Comparison of ENCODE assay signal across 14 mouse cellular contexts in the genomic region with DNA sequence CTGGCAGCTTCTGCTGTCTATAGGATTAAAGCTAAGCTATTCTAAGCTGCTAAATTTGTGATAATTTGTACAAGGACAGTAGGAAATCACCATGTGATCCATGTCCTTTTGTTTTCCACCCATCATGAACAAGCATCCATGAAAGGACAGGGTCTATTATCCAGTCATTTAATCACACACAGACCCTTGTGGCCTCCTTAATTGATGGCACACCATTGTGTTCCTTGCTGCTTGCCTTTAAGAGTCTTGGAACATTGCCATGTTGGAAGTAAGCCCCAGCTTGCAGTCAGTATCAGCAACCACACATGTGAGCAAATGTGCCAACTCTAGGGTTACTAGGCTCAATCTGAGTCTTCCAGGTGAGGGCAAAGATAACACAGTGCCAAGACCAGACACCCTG.
"Had no signal": no experiment of that assay in that cellular context is flagged by ENCODE, and none has a peak within 500 bp of the region (broad histone marks: within the 10 kb centered on the region; RNA-seq: fewer than 3 reads in every experiment).

No protein-coding gene starts in this region.

- H3K4me2 ChIP-seq: kidney, embryonic 15.5 days; liver, embryonic 13.5 days; midbrain, embryonic 12.5 days; neural tube, embryonic 12.5 days; neural tube, embryonic 15.5 days had no signal

- H3K4me3 ChIP-seq: kidney, embryonic 15.5 days; left cerebral cortex, adult 2 months; liver, embryonic 13.5 days; midbrain, embryonic 12.5 days; neural tube, embryonic 12.5 days; neural tube, embryonic 15.5 days had no signal

- H3K4me1 ChIP-seq: kidney, embryonic 15.5 days; liver, embryonic 13.5 days; midbrain, embryonic 12.5 days; neural tube, embryonic 12.5 days; neural tube, embryonic 15.5 days had no signal

- H3K27ac ChIP-seq: kidney, embryonic 15.5 days; left cerebral cortex, adult 2 months; liver, embryonic 13.5 days; midbrain, embryonic 12.5 days; neural tube, embryonic 12.5 days; neural tube, embryonic 15.5 days had no signal

- DNase-seq: kidney, postnatal 10 days; kidney, postnatal 36 days; layer of hippocampus, postnatal 36 days; liver, embryonic 13.5 days; lung, adult 2 months; lung, postnatal 14 days; lung, postnatal 4 days; thymus, adult 18-20 months; thymus, postnatal 36 days had no signal

- H3K9ac ChIP-seq: kidney, embryonic 15.5 days; liver, embryonic 13.5 days; midbrain, embryonic 12.5 days; neural tube, embryonic 12.5 days; neural tube, embryonic 15.5 days had no signal

- H3K36me3 ChIP-seq: kidney, embryonic 15.5 days; liver, embryonic 13.5 days; midbrain, embryonic 12.5 days; neural tube, embryonic 12.5 days; neural tube, embryonic 15.5 days had no signal

- H3K27me3 ChIP-seq: kidney, embryonic 15.5 days; liver, embryonic 13.5 days; midbrain, embryonic 12.5 days; neural tube, embryonic 12.5 days; neural tube, embryonic 15.5 days had no signal

- H3K9me3 ChIP-seq: kidney, embryonic 15.5 days; liver, embryonic 13.5 days; midbrain, embryonic 12.5 days; neural tube, embryonic 12.5 days; neural tube, embryonic 15.5 days had no signal
